Mouse (Mus musculus): ENCODE data around the gene Chd3. TPM values are rescaled to one million over a fixed set of nuclear protein-coding genes. Genes with fewer than 3 reads are reported as not detected.
"Not testable (repeated sequence)": the region's sequence is repeated elsewhere in the genome, so short reads cannot be mapped to it uniquely, and the experiment has no call there.

Chd3 gene
- polyA plus RNA-seq, 1 experiment from 2014 or later, result 56.7 TPM

DNA sequence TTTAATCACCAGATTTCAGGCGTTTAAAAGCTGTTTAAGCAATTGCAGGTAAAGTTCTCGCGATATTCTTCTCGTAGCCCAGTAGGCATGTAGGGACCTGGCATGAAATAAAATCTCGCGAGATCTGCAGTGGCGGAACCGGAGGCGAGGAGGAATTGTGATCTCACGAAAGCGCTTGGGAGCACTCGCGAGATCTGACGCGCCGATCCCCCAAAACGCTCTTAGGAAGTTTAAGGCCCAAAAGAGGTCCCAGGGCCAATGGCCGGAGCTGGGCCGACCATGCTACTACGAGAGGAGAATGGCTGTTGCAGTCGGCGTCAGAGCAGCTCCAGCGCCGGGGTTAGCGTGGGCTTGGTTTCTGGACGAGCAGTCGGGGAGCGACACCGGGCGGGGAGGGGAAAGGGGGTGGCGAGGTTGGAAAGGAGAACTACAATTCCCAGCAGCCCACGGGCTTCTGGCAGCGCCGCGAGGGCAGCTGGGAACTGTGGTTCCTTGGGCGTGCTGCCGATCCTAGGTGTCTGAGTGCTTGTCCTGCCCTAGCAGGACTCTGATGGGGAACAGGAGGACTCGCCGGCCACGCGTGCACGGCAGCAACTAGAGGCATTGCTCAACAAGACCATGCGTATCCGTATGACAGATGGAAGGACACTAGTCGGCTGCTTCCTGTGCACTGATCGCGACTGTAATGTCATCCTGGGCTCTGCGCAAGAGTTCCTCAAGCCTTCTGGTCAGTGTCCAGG, 26.6 kb upstream of the Chd3 start:
- Histone ChIP-seq H3K9me3 (no peaks in the 10 kb centered on the region), H3K4me3 (peak overlapping the region; percentile 69), H3K9ac (peak overlapping the region; percentile 93), H3K27ac (peak overlapping the region; percentile 97), H3K36me3 (peaks cover 10% of the 10 kb centered on the region), H3K27me3 (no peaks in the 10 kb centered on the region), H3K4me2 (peak overlapping the region; percentile 68), H3K4me1 (peaks cover 42% of the 10 kb centered on the region)
- ATAC-seq (ENCODE audit: borderline replicate concordance, extremely low read depth, low FRiP score, low TSS enrichment), result peak; percentile 86
- under 1% methylated on average over 48 of the region's 48 CpGs for WGBS

DNA sequence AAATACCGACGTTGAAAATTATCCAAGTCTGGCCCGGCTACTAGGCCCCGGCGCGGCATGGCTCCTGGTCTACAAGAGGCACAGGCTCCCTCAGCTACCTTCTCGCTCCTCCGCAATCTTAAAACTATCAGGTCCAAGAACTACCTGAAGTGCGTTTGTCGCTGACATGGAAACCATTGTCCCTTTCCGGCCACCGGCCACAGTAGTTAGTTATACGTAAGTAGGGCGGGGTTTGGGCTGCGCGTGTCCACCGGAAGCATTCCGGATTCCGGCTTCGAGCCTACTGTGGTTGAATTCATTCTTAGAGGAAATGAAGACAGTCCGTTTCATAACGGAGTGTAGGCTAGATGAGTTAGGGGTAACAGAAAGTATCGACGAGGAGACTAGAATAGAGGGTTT, 26.0 kb upstream of the Chd3 start, which contains the start of the genes Naa38 and Cyb5d1:
Gene Naa38, plus strand, starts transcription at position 253 of the 399 bp plus-strand sequence.
Gene Cyb5d1, minus strand, starts transcription at position 397 of the 399 bp plus-strand sequence.
- Histone ChIP-seq H3K27ac (peak within 1 kb of the TSS; percentile 97), H3K4me3 (peak within 1 kb of the TSS; percentile 69), H3K4me2 (peak within 1 kb of the TSS; percentile 68), H3K9ac (peak within 1 kb of the TSS; percentile 93), H3K4me1 (peaks cover 44% of the 10 kb centered on the region)
- not testable (repeated sequence) for H3K9me3 ChIP-seq, H3K36me3 ChIP-seq, H3K27me3 ChIP-seq
- peak; percentile 79 for ATAC-seq (ENCODE audit: borderline replicate concordance, extremely low read depth, low FRiP score, low TSS enrichment)
- under 1% methylated on average over 24 of the region's 24 CpGs for WGBS

- under 1% methylated on average over 31 of the region's 31 CpGs for WGBS
- Histone ChIP-seq H3K4me2 (peak overlapping the region; percentile 68), H3K4me1 (peaks cover 43% of the 10 kb centered on the region), H3K4me3 (peak overlapping the region; percentile 69), H3K9ac (peak overlapping the region; percentile 93), H3K27ac (peak overlapping the region; percentile 97)
- not testable (repeated sequence) for H3K9me3 ChIP-seq; ATAC-seq (ENCODE audit: borderline replicate concordance, extremely low read depth, low FRiP score, low TSS enrichment); H3K27me3 ChIP-seq; H3K36me3 ChIP-seq
Measured at GRCm38 (mm10) chr11:69394591-69395167, 25.5 kb upstream of the Chd3 start.

- no peak overlapping the region for H3K9ac ChIP-seq
- no peak overlapping the region for H3K27ac ChIP-seq
- H3K27me3 ChIP-seq, result no peaks in the 10 kb centered on the region
- WGBS, result 51% methylated on average over 10 of the region's 10 CpGs
- H3K4me3 ChIP-seq, result no peak overlapping the region
- peaks cover 13% of the 10 kb centered on the region for H3K4me1 ChIP-seq
- no peaks in the 10 kb centered on the region for H3K9me3 ChIP-seq
- ATAC-seq (ENCODE audit: borderline replicate concordance, extremely low read depth, low FRiP score, low TSS enrichment), result no peak
- H3K36me3 ChIP-seq, result no peaks in the 10 kb centered on the region
- H3K4me2 ChIP-seq, result no peak overlapping the region
Measured at GRCm38 (mm10) chr11:69390400-69391034, 21.3 kb upstream of the Chd3 start.

GRCm38 (mm10) chr11:69389531-69390399, 20.6 kb upstream of the Chd3 start:
- no peak; the same call in 1 of the 2 replicates for ATAC-seq (ENCODE audit: borderline replicate concordance, extremely low read depth, low FRiP score, low TSS enrichment)
- Histone ChIP-seq H3K9ac (no peak overlapping the region), H3K4me2 (no peak overlapping the region)

DNA sequence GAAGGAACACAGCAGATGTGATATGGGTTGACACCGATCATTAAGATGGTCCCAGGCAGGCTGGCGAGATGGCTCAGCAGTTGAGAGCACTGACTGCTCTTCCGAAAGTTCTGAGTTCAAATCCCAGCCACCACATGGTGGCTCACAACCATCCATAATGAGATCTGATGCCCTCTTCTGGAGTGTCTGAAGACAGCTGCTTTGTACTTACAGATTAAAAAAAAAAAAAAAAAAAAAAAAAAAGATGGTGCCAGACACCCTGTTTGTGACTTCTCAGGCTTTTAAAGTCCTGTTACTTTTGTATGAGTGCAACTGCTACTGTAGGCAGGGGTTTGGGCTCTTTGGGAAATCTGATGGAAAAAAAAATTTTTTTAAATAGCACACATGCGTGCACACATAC, 19.5 kb upstream of the Chd3 start:
- Histone ChIP-seq H3K9ac (no peak overlapping the region), H3K9me3 (no peaks in the 10 kb centered on the region), H3K27ac (no peak overlapping the region), H3K4me3 (no peak overlapping the region), H3K4me2 (no peak overlapping the region), H3K27me3 (no peaks in the 10 kb centered on the region), H3K4me1 (peaks cover 7% of the 10 kb centered on the region; the same call in 1 of the 2 replicates), H3K36me3 (no peaks in the 10 kb centered on the region)
- no peak for ATAC-seq (ENCODE audit: borderline replicate concordance, extremely low read depth, low FRiP score, low TSS enrichment)
- WGBS, result 95% methylated on average over 4 of the region's 4 CpGs

More at GRCm38 (mm10) chr11:69389531-69390399, 20.6 kb upstream of the Chd3 start:
- no peak overlapping the region for H3K4me3 ChIP-seq
- no peaks in the 10 kb centered on the region for H3K27me3 ChIP-seq
- 58% methylated on average over 14 of the region's 14 CpGs for WGBS
- H3K36me3 ChIP-seq, result no peaks in the 10 kb centered on the region
- 0 out of 2 replicates have a peak overlapping the region, but pooled peaks have one; percentile 13 for H3K27ac ChIP-seq
- peaks cover 13% of the 10 kb centered on the region for H3K4me1 ChIP-seq
- H3K9me3 ChIP-seq, result no peaks in the 10 kb centered on the region

DNA sequence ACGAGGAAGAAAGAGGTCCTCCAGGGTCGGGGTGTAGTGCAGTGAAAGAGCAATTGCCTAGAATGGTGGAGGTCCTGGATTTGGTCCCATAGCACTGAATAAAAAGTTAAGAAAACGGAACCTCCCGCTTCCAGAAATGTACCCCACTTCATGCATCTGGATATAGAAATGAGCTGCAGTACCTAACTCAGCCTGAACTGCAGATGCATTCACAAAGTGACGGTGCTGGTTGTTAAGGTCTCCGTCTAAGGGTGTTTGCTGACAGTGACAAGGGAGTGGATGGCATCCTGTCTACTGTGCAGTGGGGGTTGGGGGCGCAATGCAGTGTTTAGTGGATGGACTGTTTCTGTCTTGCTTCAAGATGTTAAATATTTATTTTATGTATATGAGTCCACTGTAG, 17.6 kb upstream of the Chd3 start:
- Histone ChIP-seq H3K9ac (no peak overlapping the region), H3K4me3 (no peak overlapping the region), H3K27ac (no peak overlapping the region), H3K4me1 (peaks cover 7% of the 10 kb centered on the region; the same call in 1 of the 2 replicates), H3K27me3 (no peaks in the 10 kb centered on the region), H3K4me2 (no peak overlapping the region), H3K9me3 (no peaks in the 10 kb centered on the region), H3K36me3 (no peaks in the 10 kb centered on the region)
- WGBS, result 66% methylated on average over 7 of the region's 7 CpGs
- no peak for ATAC-seq (ENCODE audit: borderline replicate concordance, extremely low read depth, low FRiP score, low TSS enrichment)

GRCm38 (mm10) chr11:69384979-69385378, 15.8 kb upstream of the Chd3 start:
- Histone ChIP-seq H3K27me3 (no peaks in the 10 kb centered on the region), H3K4me2 (no peak overlapping the region), H3K4me1 (peaks cover 3% of the 10 kb centered on the region; the same call in 1 of the 2 replicates), H3K36me3 (no peaks in the 10 kb centered on the region), H3K9me3 (no peaks in the 10 kb centered on the region), H3K27ac (no peak overlapping the region), H3K4me3 (no peak overlapping the region), H3K9ac (no peak overlapping the region; the same call in 1 of the 2 replicates)
- 79% methylated on average over 6 of the region's 6 CpGs for WGBS
- ATAC-seq (ENCODE audit: borderline replicate concordance, extremely low read depth, low FRiP score, low TSS enrichment), result no peak

DNA sequence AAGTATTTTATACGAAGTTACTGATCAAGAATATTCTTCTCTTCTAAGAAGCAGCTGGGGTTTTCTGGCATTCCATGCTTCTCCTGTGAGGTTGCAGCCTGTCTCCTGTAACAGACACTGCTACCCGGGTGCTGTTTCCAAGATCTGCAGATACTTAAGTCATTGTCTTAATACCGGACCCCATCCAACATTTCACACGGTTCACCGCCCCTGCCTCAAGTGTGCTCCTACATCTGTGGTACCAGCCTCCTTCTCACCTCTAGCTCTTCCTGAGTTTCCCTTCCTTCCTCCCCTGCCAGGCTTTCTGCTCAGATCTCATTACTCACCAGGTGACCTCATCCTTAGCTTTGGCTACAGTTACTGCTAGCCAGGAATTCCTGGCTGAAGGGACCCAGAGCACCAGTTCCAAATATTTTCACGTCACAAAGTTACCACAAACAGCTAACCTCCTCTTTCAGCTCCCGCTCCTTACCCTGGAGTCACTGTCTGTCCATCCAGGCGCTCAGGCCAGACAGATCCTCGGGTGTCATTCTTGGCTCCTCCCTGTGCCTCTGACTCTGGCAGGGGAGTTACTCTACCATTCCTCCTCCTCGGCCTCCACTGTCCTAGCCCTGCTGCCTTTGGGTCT, 13.4 kb upstream of the Chd3 start:
- Histone ChIP-seq H3K4me2 (no peak overlapping the region), H3K9ac (no peak overlapping the region), H3K4me1 (no peaks in the 10 kb centered on the region), H3K27ac (no peak overlapping the region), H3K4me3 (no peak overlapping the region), H3K9me3 (no peaks in the 10 kb centered on the region), H3K27me3 (no peaks in the 10 kb centered on the region), H3K36me3 (0 out of 2 replicates have a peak, but pooled peaks cover 1% of the 10 kb centered on the region)
- no peak for ATAC-seq (ENCODE audit: borderline replicate concordance, extremely low read depth, low FRiP score, low TSS enrichment)
- 61% methylated on average over 10 of the region's 10 CpGs for WGBS

- H3K27ac ChIP-seq, result no peak overlapping the region
- WGBS, result 75% methylated on average over 6 of the region's 6 CpGs
- H3K4me1 ChIP-seq, result no peaks in the 10 kb centered on the region
- no peak overlapping the region for H3K4me3 ChIP-seq
- H3K27me3 ChIP-seq, result no peaks in the 10 kb centered on the region
- H3K4me2 ChIP-seq, result no peak overlapping the region
- H3K9ac ChIP-seq, result no peak overlapping the region
- ATAC-seq (ENCODE audit: borderline replicate concordance, extremely low read depth, low FRiP score, low TSS enrichment), result no peak
- H3K9me3 ChIP-seq, result no peaks in the 10 kb centered on the region
- H3K36me3 ChIP-seq, result 0 out of 2 replicates have a peak, but pooled peaks cover 8% of the 10 kb centered on the region
Measured at GRCm38 (mm10) chr11:69381356-69381755, 12.2 kb upstream of the Chd3 start.

- H3K9me3 ChIP-seq, result no peaks in the 10 kb centered on the region
- WGBS, result 84% methylated on average over 3 of the region's 3 CpGs
- ATAC-seq (ENCODE audit: borderline replicate concordance, extremely low read depth, low FRiP score, low TSS enrichment), result no peak
- H3K36me3 ChIP-seq, result peaks cover 15% of the 10 kb centered on the region; the same call in 1 of the 2 replicates
- no peak overlapping the region for H3K4me2 ChIP-seq
- no peaks in the 10 kb centered on the region for H3K27me3 ChIP-seq
- H3K4me3 ChIP-seq, result no peak overlapping the region
- H3K27ac ChIP-seq, result no peak overlapping the region
- no peaks in the 10 kb centered on the region for H3K4me1 ChIP-seq
- no peak overlapping the region for H3K9ac ChIP-seq
Measured at GRCm38 (mm10) chr11:69379600-69379999, 10.4 kb upstream of the Chd3 start.

All from lung, embryonic 15.5 days (tissue).